Mouse (Mus musculus) testis, adult 2 months (tissue): Measurements from ENCODE around the gene Capn7. TPM values are rescaled to one million over a fixed set of nuclear protein-coding genes. Genes with fewer than 3 reads are reported as not detected.

Experiments
- H3K27ac ChIP-seq: fragments of 200-500 bp; 2 replicates; pipeline ENCODE4 v1.5.1; 2012; ENCODE audit warnings: low read depth, low read length; ENCODE audit not compliant: control insufficient read depth, insufficient read depth
- H3K27me3 ChIP-seq: fragments of 200-500 bp; 2 replicates; pipeline ENCODE4 v1.6.1; 2012; ENCODE audit warnings: mild to moderate bottlenecking, low read length, moderate library complexity; ENCODE audit not compliant: control insufficient read depth, insufficient read depth
- H3K36me3 ChIP-seq: fragments of 200-500 bp; 2 replicates; pipeline ENCODE4 v1.6.1; 2012; ENCODE audit warnings: mild to moderate bottlenecking, low read length; ENCODE audit not compliant: control insufficient read depth, insufficient read depth
- H3K4me1 ChIP-seq: fragments of 200-500 bp; 2 replicates; pipeline ENCODE4 v1.6.1; 2012; ENCODE audit warnings: low read length; ENCODE audit not compliant: control insufficient read depth, insufficient read depth
- H3K4me3 ChIP-seq: fragments of 200-500 bp; 2 replicates; pipeline ENCODE4 v1.5.1; 2012; ENCODE audit warnings: low read depth, mild to moderate bottlenecking, low read length, moderate library complexity, mixed read lengths; ENCODE audit not compliant: control insufficient read depth
- CTCF ChIP-seq: fragments of 200-500 bp; IDR thresholded peaks from 2 replicates; pipeline ENCODE4 v1.5.1; 2012; ENCODE audit warnings: low read depth, mild to moderate bottlenecking, inconsistent platforms, low read length, moderate library complexity; ENCODE audit not compliant: control insufficient read depth, insufficient read depth, insufficient replicate concordance
- POLR2A ChIP-seq: fragments of 200-500 bp; IDR thresholded peaks from 2 replicates; pipeline ENCODE4 v1.6.1; 2012; ENCODE audit warnings: low read depth, mild to moderate bottlenecking, inconsistent platforms, low read length, moderate library complexity; ENCODE audit not compliant: control insufficient read depth
- polyA plus RNA-seq: library from polyadenylated mRNA; depleted of rRNA; stranded (reverse); fragments of >200 nt; gene quantifications from 2 replicates; pipeline ENCODE4 v1.2.3, GENCODE M21; 2012; rRNA removed

Gene Capn7
- polyA plus RNA-seq, 1 experiment: 8.5 TPM

- Histone ChIP-seq H3K27ac (no peak overlapping the region), H3K4me1 (no peaks in the 10 kb centered on the region), H3K27me3 (no peaks in the 10 kb centered on the region), H3K4me3 (no peak overlapping the region), H3K36me3 (no peaks in the 10 kb centered on the region)
- no peak for TF ChIP-seq POLR2A
- TF ChIP-seq CTCF: no peak
Observed at GRCm38 (mm10) chr14:31420985-31421384, 84.5 kb downstream of the Capn7 start.

Other genes starting within 250 kb of the Capn7 start
- 8.9 and 11.8 TPM in 2 replicates for gene Smim4, start 207.7 kb upstream of the Capn7 start, polyA plus RNA-seq
- 24.4 and 27.4 TPM in 2 replicates for gene Nt5dc2, start 205.6 kb upstream of the Capn7 start, polyA plus RNA-seq
- gene Stab1, start 168.0 kb upstream of the Capn7 start, polyA plus RNA-seq: 8.0 and 9.2 TPM in 2 replicates
- 0.48 and 0.59 TPM in 2 replicates for gene Tnnc1, start 128.3 kb upstream of the Capn7 start, polyA plus RNA-seq
- gene Nisch, start 119.7 kb upstream of the Capn7 start, polyA plus RNA-seq: 62.1 and 63.8 TPM in 2 replicates
- gene Sema3g, start 118.8 kb upstream of the Capn7 start, polyA plus RNA-seq: 0.65 and 0.79 TPM in 2 replicates
- 1,194 and 1,232 TPM in 2 replicates for gene Phf7, start 85.3 kb upstream of the Capn7 start, polyA plus RNA-seq
- gene Bap1, start 85.2 kb upstream of the Capn7 start, polyA plus RNA-seq: 84.1 and 84.7 TPM in 2 replicates
- 54.0 and 54.2 TPM in 2 replicates for gene Dnah1, start 12.7 kb upstream of the Capn7 start, polyA plus RNA-seq
- 39.6 and 41.2 TPM in 2 replicates for gene Sh3bp5, start 99.4 kb downstream of the Capn7 start, polyA plus RNA-seq
- gene Eaf1, start 157.8 kb downstream of the Capn7 start, polyA plus RNA-seq: 27.1 and 37.5 TPM in 2 replicates
- 30.9 and 35.4 TPM in 2 replicates for gene Mettl6, start 158.4 kb downstream of the Capn7 start, polyA plus RNA-seq